Mouse (Mus musculus) MEL (cell line): ENCODE results near the gene Exosc8. TPM values are rescaled to one million over a fixed set of nuclear protein-coding genes. Genes with fewer than 3 reads are reported as not detected.

ENCODE experiments used
- DNase-seq: peaks from one replicate; pipeline ENCODE4 v3.0.0; 2011; ENCODE audit warnings: low read depth, low spot score
- H3K27ac ChIP-seq: 2 replicates; pipeline ENCODE4 v1.5.1; 2012; ENCODE audit warnings: low read depth, mild to moderate bottlenecking, control low read depth, low read length, moderate library complexity; ENCODE audit not compliant: control insufficient read depth
- H3K27me3 ChIP-seq, 2 experiments: fragments of 150-350 bp in 1 of 2; sonication (generic) in 1 of 2; 2 replicates each; pipeline ENCODE4 v1.6.1; 2012; ENCODE audit warnings: low read length in 2 of 2, mild to moderate bottlenecking in 2 of 2, improper control_type of control experiment in 1 of 2, moderate library complexity in 1 of 2; ENCODE audit not compliant: insufficient read depth in 2 of 2, control insufficient read depth in 1 of 2
- H3K36me3 ChIP-seq, 2 experiments: 2 replicates each; pipeline ENCODE4 v1.6.1; 2012 to 2014; ENCODE audit warnings: low read length in 2 of 2, improper control_type of control experiment in 1 of 2, inconsistent platforms in 1 of 2, mild to moderate bottlenecking in 1 of 2; ENCODE audit not compliant: insufficient read depth in 2 of 2, control insufficient read depth in 1 of 2
- H3K4me1 ChIP-seq, 2 experiments: fragments of 150-350 bp in 1 of 2; sonication (generic) in 1 of 2; 2 replicates each; pipeline ENCODE4 v1.6.1; 2012; ENCODE audit warnings: low read length in 2 of 2, improper control_type of control experiment in 1 of 2, mild to moderate bottlenecking in 1 of 2; ENCODE audit not compliant: insufficient read depth in 2 of 2, control insufficient read depth in 1 of 2
- H3K4me3 ChIP-seq, 2 experiments: fragments of 150-350 bp in 1 of 2; sonication (generic) in 1 of 2; 2 replicates each; pipeline ENCODE4 v1.5.1; 2012; ENCODE audit warnings: low read depth in 2 of 2, low read length in 2 of 2, mild to moderate bottlenecking in 2 of 2, moderate library complexity in 2 of 2, control low read depth in 1 of 2, improper control_type of control experiment in 1 of 2; ENCODE audit not compliant: control insufficient read depth in 1 of 2, insufficient read depth in 1 of 2
- H3K79me2 ChIP-seq: 2 replicates; pipeline ENCODE4 v1.6.1; 2012; ENCODE audit warnings: mild to moderate bottlenecking, low read length, moderate library complexity; ENCODE audit not compliant: control insufficient read depth, poor library complexity, insufficient read depth
- H3K9ac ChIP-seq: 2 replicates; pipeline ENCODE4 v1.6.1; 2012; ENCODE audit warnings: low read depth, mild to moderate bottlenecking, control low read depth, low read length, moderate library complexity; ENCODE audit not compliant: control insufficient read depth, poor library complexity, severe bottlenecking
- H3K9me3 ChIP-seq: fragments of 150-350 bp; sonication (generic); replicated peaks from 2 replicates; pipeline ENCODE4 v1.6.1; 2012; ENCODE audit warnings: mild to moderate bottlenecking, low read length, improper control_type of control experiment, moderate library complexity; ENCODE audit not compliant: insufficient read depth
- CHD2 ChIP-seq: IDR thresholded peaks from 2 replicates; pipeline ENCODE4 v1.6.1; 2011; ENCODE audit warnings: low read length, improper control_type of control experiment
- CTCF ChIP-seq, 3 experiments: IDR thresholded peaks in 2 of 3; conservative IDR thresholded peaks in 1 of 3; 2 replicates each; pipeline ENCODE4 v1.5.1; 2011 to 2012; ENCODE audit warnings: low read length in 3 of 3, low read depth in 2 of 3, mild to moderate bottlenecking in 2 of 3, improper control_type of control experiment in 1 of 3, inconsistent platforms in 1 of 3, mixed read lengths in 1 of 3, moderate library complexity in 1 of 3; ENCODE audit not compliant: control insufficient read depth in 1 of 3, insufficient read depth in 1 of 3, poor library complexity in 1 of 3, severe bottlenecking in 1 of 3
- ELF1 ChIP-seq: IDR thresholded peaks from 2 replicates; pipeline ENCODE4 v1.6.1; 2014; ENCODE audit warnings: low read depth, mild to moderate bottlenecking, inconsistent platforms, low read length, improper control_type of control experiment, moderate library complexity
- EP300 ChIP-seq, 2 experiments: IDR thresholded peaks; 2 replicates each; pipeline ENCODE4 v1.6.1; 2011; ENCODE audit warnings: improper control_type of control experiment in 2 of 2, low read length in 2 of 2, low read depth in 1 of 2, mild to moderate bottlenecking in 1 of 2
- MAFK ChIP-seq: IDR thresholded peaks from 2 replicates; pipeline ENCODE4 v1.6.1; 2011; ENCODE audit warnings: low read depth, mild to moderate bottlenecking, low read length, improper control_type of control experiment, borderline replicate concordance
- MAX ChIP-seq: IDR thresholded peaks from 2 replicates; pipeline ENCODE4 v1.6.1; 2011; ENCODE audit warnings: low read length, improper control_type of control experiment
- MYC ChIP-seq: IDR thresholded peaks from 2 replicates; pipeline ENCODE4 v1.6.1; 2011; ENCODE audit warnings: low read depth, mild to moderate bottlenecking, low read length, improper control_type of control experiment, moderate library complexity
- NELFE ChIP-seq: IDR thresholded peaks from 2 replicates; pipeline ENCODE4 v1.6.1; 2011; ENCODE audit warnings: low read depth, low read length, improper control_type of control experiment
- RCOR1 ChIP-seq: IDR thresholded peaks from 2 replicates; pipeline ENCODE4 v1.6.1; 2012; ENCODE audit warnings: low read depth, mild to moderate bottlenecking, inconsistent platforms, low read length, improper control_type of control experiment
- SMC3 ChIP-seq: IDR thresholded peaks from 2 replicates; pipeline ENCODE4 v1.6.1; 2011; ENCODE audit warnings: low read depth, low read length, improper control_type of control experiment
- ZKSCAN1 ChIP-seq: IDR thresholded peaks from 2 replicates; pipeline ENCODE4 v1.6.1; 2012; ENCODE audit warnings: low read depth, mild to moderate bottlenecking, inconsistent platforms, low read length, improper control_type of control experiment, moderate library complexity
- ZMIZ1 ChIP-seq: IDR thresholded peaks from 2 replicates; pipeline ENCODE4 v1.6.1; 2012; ENCODE audit warnings: low read depth, mild to moderate bottlenecking, inconsistent platforms, low read length, improper control_type of control experiment, moderate library complexity
- ZNF384 ChIP-seq: IDR thresholded peaks from 2 replicates; pipeline ENCODE4 v1.6.1; 2012; ENCODE audit warnings: low read depth, mild to moderate bottlenecking, inconsistent platforms, low read length, improper control_type of control experiment
- polyA plus RNA-seq, 2 experiments: library from polyadenylated mRNA; stranded (reverse) in 1 of 2; unstranded in 1 of 2; fragments of >175 nt in 1 of 2; fragments of >200 nt in 1 of 2; gene quantifications; 2 replicates each; pipeline versions ENCODE4 v1.2.1 to v1.2.4; 2012; ENCODE audit warnings: low replicate concordance in 2 of 2, low read depth in 1 of 2; ENCODE audit not compliant: insufficient read length in 2 of 2, insufficient read depth in 1 of 2, missing spikeins in 1 of 2
- total RNA-seq: library from RNA; depleted of rRNA; stranded (reverse); fragments of 300-350 nt; gene quantifications from 2 replicates; pipeline ENCODE4 v1.2.3, GENCODE M21; 2012

Gene Exosc8
- total and polyA plus RNA-seq, 3 experiments, result 231 to 361 TPM; not detected in 1

DNA sequence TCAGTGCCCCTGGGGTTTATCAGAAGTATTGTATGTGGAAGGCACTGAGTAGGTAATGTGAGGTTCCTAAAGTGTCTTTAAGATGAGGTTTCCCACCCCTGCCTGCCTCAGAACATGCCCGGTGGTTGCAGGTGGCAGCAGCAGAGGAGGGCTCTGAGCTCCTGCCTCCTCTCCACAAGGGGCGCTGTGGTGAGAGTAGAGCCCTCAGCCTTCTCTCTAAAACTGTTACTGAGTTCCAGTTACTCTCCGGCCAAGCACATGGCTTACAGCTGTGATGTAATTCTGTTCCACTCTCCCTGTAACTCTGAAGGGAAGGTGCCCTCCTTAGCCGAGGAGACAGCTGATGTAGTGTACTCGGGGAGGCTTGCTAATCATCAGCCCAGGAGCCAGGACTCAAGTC is 10.6 kb upstream of the Exosc8 start:
- H3K27ac ChIP-seq, result no peak overlapping the region
- TF ChIP-seq RCOR1 (no peak), MAFK (no peak), CTCF (IDR thresholded peaks at IDR 0.05 in 2 of 3, conservative IDR thresholded peaks at IDR 0.05 in 1 of 3; ENCODE audit: control insufficient read depth in 1 of 3, insufficient read depth in 1 of 3, low read depth in 2 of 3, low read length in 3 of 3, poor library complexity in 1 of 3, severe bottlenecking in 1 of 3) (peak in 2 of 3 experiments; percentile 47 to 50)
- no peaks in the 10 kb centered on the region for H3K4me1 ChIP-seq
- H3K79me2 ChIP-seq, result no peaks in the 10 kb centered on the region
- no peaks in the 10 kb centered on the region for H3K27me3 ChIP-seq
- peaks cover 0 to 45% of the 10 kb centered on the region in 2 experiments; a peak in 2 of 4 replicates for H3K36me3 ChIP-seq
- no peak overlapping the region for H3K9ac ChIP-seq
- no peak overlapping the region for H3K4me3 ChIP-seq
- H3K9me3 ChIP-seq, result no peaks in the 10 kb centered on the region
- peak; percentile 40 for DNase-seq

GRCm38 (mm10) chr3:54741965-54742364 is 6.8 kb upstream of the Exosc8 start:
- H3K4me3 ChIP-seq, result no peak overlapping the region
- no peak for DNase-seq
- peaks cover 5 to 29% of the 10 kb centered on the region in 2 experiments for H3K36me3 ChIP-seq
- no peaks in the 10 kb centered on the region; a peak in 1 of 4 replicates for H3K4me1 ChIP-seq
- no peak overlapping the region for H3K9ac ChIP-seq
- no peak for TF ChIP-seq CHD2
- no peak for TF ChIP-seq ZNF384
- no peak for TF ChIP-seq ZKSCAN1
- no peak for TF ChIP-seq NELFE
- no peak for TF ChIP-seq SMC3
- TF ChIP-seq CTCF (IDR thresholded peaks at IDR 0.05 in 2 of 3, conservative IDR thresholded peaks at IDR 0.05 in 1 of 3; ENCODE audit: control insufficient read depth in 1 of 3, insufficient read depth in 1 of 3, low read depth in 2 of 3, low read length in 3 of 3, poor library complexity in 1 of 3, severe bottlenecking in 1 of 3), result no peak
- no peak for TF ChIP-seq MYC
- TF ChIP-seq ELF1, result no peak
- H3K27me3 ChIP-seq, result no peaks in the 10 kb centered on the region
- no peaks in the 10 kb centered on the region for H3K9me3 ChIP-seq
- peaks cover 6% of the 10 kb centered on the region for H3K79me2 ChIP-seq
- H3K27ac ChIP-seq, result no peak overlapping the region

- no peak for DNase-seq
- no peak overlapping the region for H3K27ac ChIP-seq
- H3K9ac ChIP-seq, result no peak overlapping the region
- no peak overlapping the region for H3K4me3 ChIP-seq
- peaks cover 36% of the 10 kb centered on the region for H3K79me2 ChIP-seq
- TF ChIP-seq CHD2 (no peak), ELF1 (no peak), EP300 (IDR thresholded peaks at IDR 0.05; ENCODE audit: low read depth in 1 of 2, low read length in 2 of 2) (no peak), MAX (no peak), ZMIZ1 (no peak)
- TF ChIP-seq, all 39 proteins: peak for 0
- Histone ChIP-seq H3K4me1 (peaks cover 11% of the 10 kb centered on the region in 2 experiments), H3K27me3 (no peaks in the 10 kb centered on the region), H3K36me3 (peaks cover 14 to 22% of the 10 kb centered on the region in 2 experiments), H3K9me3 (no peaks in the 10 kb centered on the region)
Measured at GRCm38 (mm10) chr3:54737317-54737716, 2.1 kb upstream of the Exosc8 start.
